Mouse (Mus musculus) lung, postnatal 0 days (tissue): ENCODE data around the gene Zfp871. TPM values are rescaled to one million over a fixed set of nuclear protein-coding genes. Genes with fewer than 3 reads are reported as not detected.
A peak's percentile ranks its signal among the peaks of the same experiment; 100 is the strongest.

ENCODE experiments used
- ATAC-seq: fragments of 200-750 bp; cut with Nextera tagmentation; 2 replicates; pipeline ENCODE4 v1.8.0; 2017; ENCODE audit warnings: moderate library complexity
- DNase-seq: peaks from one replicate; pipeline ENCODE4 v3.0.0-alpha.2; 2016; ENCODE audit warnings: low spot score
- H3K27ac ChIP-seq: fragments of 300-500 bp; sonication (generic); 2 replicates; pipeline ENCODE4 v1.5.1; 2014; ENCODE audit warnings: antibody characterized with exemption, mild to moderate bottlenecking, low read length, mixed read lengths
- H3K27me3 ChIP-seq: fragments of 300-500 bp; sonication (generic); replicated peaks from 2 replicates; pipeline ENCODE4 v1.6.1; 2014; ENCODE audit warnings: low read length, mixed read lengths; ENCODE audit not compliant: insufficient read depth
- H3K36me3 ChIP-seq: fragments of 300-500 bp; sonication (generic); 2 replicates; pipeline ENCODE4 v1.6.1; 2014; ENCODE audit warnings: low read length, mixed read lengths; ENCODE audit not compliant: insufficient read depth
- H3K4me1 ChIP-seq: fragments of 300-500 bp; sonication (generic); 2 replicates; pipeline ENCODE4 v1.6.1; 2014; ENCODE audit warnings: antibody characterized with exemption, low read depth, low read length, mixed read lengths; ENCODE audit not compliant: insufficient read depth
- H3K4me2 ChIP-seq: fragments of 300-500 bp; sonication (generic); replicated peaks from 2 replicates; pipeline ENCODE4 v1.6.1; 2014; ENCODE audit warnings: low read depth, mild to moderate bottlenecking, low read length, moderate library complexity, mixed read lengths
- H3K4me3 ChIP-seq: fragments of 300-500 bp; sonication (generic); 2 replicates; pipeline ENCODE4 v1.5.1; 2014; ENCODE audit warnings: low read depth, low read length
- H3K9ac ChIP-seq: fragments of 300-500 bp; sonication (generic); replicated peaks from 2 replicates; pipeline ENCODE4 v1.6.1; 2014; ENCODE audit warnings: low read depth, mild to moderate bottlenecking
- H3K9me3 ChIP-seq: fragments of 300-500 bp; sonication (generic); 2 replicates; pipeline ENCODE4 v1.6.1; 2016; ENCODE audit warnings: low read length, mixed read lengths
- CTCF ChIP-seq: IDR thresholded peaks from 2 replicates; pipeline ENCODE4 v1.5.1; 2016; ENCODE audit warnings: antibody characterized with exemption, mild to moderate bottlenecking
- EP300 ChIP-seq: IDR thresholded peaks from 2 replicates; pipeline ENCODE4 v1.6.1; 2016; ENCODE audit warnings: antibody characterized with exemption, mild to moderate bottlenecking, control low read depth
- whole genome bisulfite sequencing: fragments of 180-500 bp; shearing (Covaris S2); extraction: QIAGEN DNeasy Blood & Tissue Kit; methylation state at CpG from one replicate; pipeline ENCODE4 v1.1.7; 2014; 5-methylcytosine and 5-hydroxymethylcytosine counted together
- polyA plus RNA-seq: library from polyadenylated mRNA; unstranded; fragments of >200 nt; fragmentation: Nextera tagmentation; extraction: Ambion mirVana; gene quantifications from 2 replicates; pipeline ENCODE4 v1.2.1, GENCODE M21; 2015

Zfp871 gene
- polyA plus RNA-seq: 18.9 and 21.5 TPM in 2 replicates

GRCm38 (mm10) chr17:32788094-32788559 lies at the start of gene Zfp871:
Zfp871 (minus strand) TSS chr17:32788287.
- Histone ChIP-seq H3K4me2 (peak within 1 kb of the TSS; percentile 62), H3K36me3 (no peaks in the 10 kb centered on the region), H3K4me1 (peaks cover 7% of the 10 kb centered on the region; the same call in 1 of the 2 replicates), H3K9me3 (no peaks in the 10 kb centered on the region), H3K27ac (peak within 1 kb of the TSS; percentile 95), H3K27me3 (no peaks in the 10 kb centered on the region), H3K9ac (peak within 1 kb of the TSS; percentile 88), H3K4me3 (peak within 1 kb of the TSS; percentile 71)
- ATAC-seq (peak; percentile 99), DNase-seq (peak; percentile 97)
- under 1% methylated on average over 22 of the region's 22 CpGs for WGBS
- no peak for TF ChIP-seq EP300
- TF ChIP-seq CTCF: no peak

DNA sequence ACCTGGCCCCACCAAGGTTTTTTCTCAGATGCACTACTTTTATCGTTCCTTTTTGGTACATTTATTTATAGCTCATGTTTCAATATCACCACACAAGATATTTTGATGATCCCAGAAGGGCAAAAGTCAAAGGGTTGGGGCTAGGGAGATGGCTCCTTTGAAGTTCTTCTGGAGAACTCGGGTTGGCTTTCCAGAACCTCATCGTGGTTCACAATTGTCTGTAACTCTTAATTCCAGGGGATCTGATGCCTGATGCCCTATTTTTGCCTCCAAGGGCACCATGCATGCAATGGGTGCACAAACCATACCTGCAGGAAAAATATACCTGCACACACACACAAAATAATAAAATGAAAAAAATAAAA lies 42.3 kb upstream of the Zfp871 start:
- no peaks in the 10 kb centered on the region for H3K4me1 ChIP-seq
- no peaks in the 10 kb centered on the region for H3K27me3 ChIP-seq
- no peaks in the 10 kb centered on the region for H3K9me3 ChIP-seq
- H3K27ac ChIP-seq: no peak overlapping the region
- no peaks in the 10 kb centered on the region for H3K36me3 ChIP-seq
- peak overlapping the region; percentile 60; the same call in 1 of the 2 replicates for H3K4me3 ChIP-seq
- no peak for TF ChIP-seq CTCF
- no peak for TF ChIP-seq EP300
- DNase-seq (no peak), ATAC-seq (no peak)
- peak overlapping the region; percentile 73 for H3K4me2 ChIP-seq
- no peak overlapping the region for H3K9ac ChIP-seq
- 31% methylated on average over 3 of the region's 3 CpGs for WGBS

- peak; percentile 100 for ATAC-seq
These were observed 41.7 kb upstream of the Zfp871 start, which contains the start of gene Zfp799 for GRCm38 (mm10) chr17:32829540-32830417. Zfp799 (minus strand) TSS chr17:32830261.

DNA sequence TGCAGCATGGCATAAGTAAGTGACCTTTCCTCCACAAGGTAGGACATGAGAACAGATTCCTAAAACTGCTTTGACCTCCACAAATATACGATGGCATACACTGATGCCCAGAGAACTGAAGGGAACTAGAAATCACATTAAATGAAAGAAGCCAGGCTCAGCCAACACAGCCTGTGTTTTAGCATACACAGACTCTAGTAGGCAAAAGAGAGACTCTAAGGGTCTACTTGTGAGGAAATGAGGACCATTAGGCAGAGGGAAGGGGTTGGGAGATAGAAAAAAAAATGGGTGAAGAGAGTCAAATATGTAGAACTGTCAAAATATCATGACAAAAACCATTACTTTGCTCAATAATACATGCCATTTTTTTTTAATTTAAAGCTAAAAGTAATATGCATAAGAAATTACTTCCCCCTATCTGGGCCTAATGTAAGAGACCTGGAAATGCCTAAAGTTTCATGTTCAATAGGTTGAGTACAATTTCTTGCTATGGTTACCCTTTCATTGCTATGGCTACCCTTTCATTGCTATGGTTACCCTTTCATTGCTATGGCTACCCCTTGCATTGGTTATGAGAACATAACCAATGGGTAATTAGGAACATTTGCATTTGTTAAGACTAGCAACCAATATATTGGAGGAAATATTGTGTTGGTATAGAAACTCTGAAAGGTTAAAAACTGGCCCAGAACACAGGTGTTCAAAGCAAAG lies 28.1 kb upstream of the Zfp871 start:
- H3K27me3 ChIP-seq: no peaks in the 10 kb centered on the region
- 96% methylated on average over 1 of the region's 1 CpGs for WGBS
- no peak for ATAC-seq

More at GRCm38 (mm10) chr17:32829540-32830417, 41.7 kb upstream of the Zfp871 start, which contains the start of gene Zfp799:
- H3K4me3 ChIP-seq: peak within 1 kb of the TSS; percentile 60
- TF ChIP-seq EP300 (no peak), CTCF (no peak)
- WGBS: 1% methylated on average over 35 of the region's 35 CpGs
- no peaks in the 10 kb centered on the region for H3K4me1 ChIP-seq
- H3K27me3 ChIP-seq: no peaks in the 10 kb centered on the region
- H3K9me3 ChIP-seq: no peaks in the 10 kb centered on the region
- peak within 1 kb of the TSS; percentile 64 for H3K9ac ChIP-seq
- H3K27ac ChIP-seq: 0 out of 2 replicates have a peak within 1 kb of the TSS, but pooled peaks have one; percentile 2
- H3K4me2 ChIP-seq: peak within 1 kb of the TSS; percentile 73
- H3K36me3 ChIP-seq: no peaks in the 10 kb centered on the region
- DNase-seq: peak; percentile 95

GRCm38 (mm10) chr17:32814136-32814535 lies 26.0 kb upstream of the Zfp871 start:
- no peaks in the 10 kb centered on the region for H3K9me3 ChIP-seq
- TF ChIP-seq CTCF (no peak), EP300 (no peak)
- no peaks in the 10 kb centered on the region for H3K4me1 ChIP-seq
- no peak overlapping the region for H3K4me3 ChIP-seq
- DNase-seq (no peak), ATAC-seq (no peak)
- H3K27me3 ChIP-seq: no peaks in the 10 kb centered on the region
- no peak overlapping the region for H3K9ac ChIP-seq
- H3K4me2 ChIP-seq: no peak overlapping the region
- H3K36me3 ChIP-seq: peaks cover 5% of the 10 kb centered on the region; the same call in 1 of the 2 replicates
- WGBS: 77% methylated on average over 7 of the region's 7 CpGs
- no peak overlapping the region for H3K27ac ChIP-seq

More for the DNA sequence above, 28.1 kb upstream of the Zfp871 start:
- Histone ChIP-seq H3K4me2 (no peak overlapping the region), H3K9me3 (no peaks in the 10 kb centered on the region), H3K4me1 (no peaks in the 10 kb centered on the region), H3K9ac (no peak overlapping the region), H3K27ac (no peak overlapping the region), H3K36me3 (peaks cover 23% of the 10 kb centered on the region), H3K4me3 (no peak overlapping the region)
- DNase-seq: no peak
- TF ChIP-seq CTCF: no peak
- TF ChIP-seq EP300: no peak

GRCm38 (mm10) chr17:32810648-32811047 lies 22.6 kb upstream of the Zfp871 start:
- Histone ChIP-seq H3K27me3 (no peaks in the 10 kb centered on the region), H3K4me2 (no peak overlapping the region), H3K9ac (no peak overlapping the region), H3K27ac (no peak overlapping the region), H3K4me1 (no peaks in the 10 kb centered on the region), H3K4me3 (no peak overlapping the region), H3K9me3 (no peaks in the 10 kb centered on the region), H3K36me3 (no peaks in the 10 kb centered on the region)
- TF ChIP-seq EP300: no peak
- no peak for TF ChIP-seq CTCF
- 17% methylated on average over 1 of the region's 1 CpGs for WGBS
- no peak for DNase-seq
- no peak for ATAC-seq
